Mouse (Mus musculus) kidney, postnatal 4 days (tissue): Measurements from ENCODE around the gene Ruvbl2.

Experiments used
- DNase-seq, 2 experiments: peaks; one replicate each; pipeline ENCODE4 v3.0.0; 2021; ENCODE audit warnings: mixed read lengths in 2 of 2

Gene Ruvbl2

GRCm38 (mm10) chr7:45460860-45461314 lies 23.0 kb upstream of the Ruvbl2 start:
- peak; percentile 75 to 84 for DNase-seq

DNA sequence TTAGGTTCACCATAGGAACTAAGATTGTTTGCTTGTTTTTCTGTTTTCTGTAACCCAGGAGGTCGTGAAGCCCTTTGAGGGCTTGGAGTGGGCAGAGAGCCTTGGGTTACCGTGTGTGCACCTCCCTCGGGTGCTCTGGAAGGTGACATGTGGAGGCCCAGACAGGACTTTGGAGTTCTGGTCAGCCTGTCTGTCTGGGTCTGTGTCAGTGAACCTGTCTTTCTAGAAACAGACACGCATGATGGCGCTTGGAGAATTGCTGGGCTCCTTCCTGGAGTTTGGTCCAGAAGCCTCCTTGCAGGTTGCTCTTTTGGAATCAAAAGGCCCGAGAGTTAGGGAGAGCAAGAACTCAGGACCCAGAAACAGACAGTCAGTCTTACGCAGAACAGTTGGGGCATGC lies 22.5 kb upstream of the Ruvbl2 start:
- DNase-seq: peak in 1 of 2 experiments; percentile 59

GRCm38 (mm10) chr7:45459564-45460140 lies 21.8 kb upstream of the Ruvbl2 start, which contains the start of gene Ftl1:
Ftl1 (minus strand) TSS chr7:45459884.
- DNase-seq: peak; percentile 95 to 98

- DNase-seq: peak; percentile 89 to 93
These were observed 21.1 kb upstream of the Ruvbl2 start for GRCm38 (mm10) chr7:45458748-45459563.

- DNase-seq: peak; percentile 36 to 50
These were observed 19.5 kb upstream of the Ruvbl2 start for GRCm38 (mm10) chr7:45457204-45458060.

- DNase-seq: peak in 1 of 2 experiments; percentile 34
These were observed 18.9 kb upstream of the Ruvbl2 start for GRCm38 (mm10) chr7:45456721-45457203.

GRCm38 (mm10) chr7:45455932-45456696 lies 18.2 kb upstream of the Ruvbl2 start:
- peak in 1 of 2 experiments; percentile 50 for DNase-seq

- no peak for DNase-seq
These were observed 17.1 kb upstream of the Ruvbl2 start for GRCm38 (mm10) chr7:45454971-45455370.

GRCm38 (mm10) chr7:45451344-45451982 lies 13.6 kb upstream of the Ruvbl2 start:
- peak; percentile 92 for DNase-seq

- DNase-seq: no peak
These were observed 12.1 kb upstream of the Ruvbl2 start for GRCm38 (mm10) chr7:45449974-45450373.

- peak; percentile 66 to 77 for DNase-seq
These were observed 9.6 kb upstream of the Ruvbl2 start for GRCm38 (mm10) chr7:45447325-45447990.

DNA sequence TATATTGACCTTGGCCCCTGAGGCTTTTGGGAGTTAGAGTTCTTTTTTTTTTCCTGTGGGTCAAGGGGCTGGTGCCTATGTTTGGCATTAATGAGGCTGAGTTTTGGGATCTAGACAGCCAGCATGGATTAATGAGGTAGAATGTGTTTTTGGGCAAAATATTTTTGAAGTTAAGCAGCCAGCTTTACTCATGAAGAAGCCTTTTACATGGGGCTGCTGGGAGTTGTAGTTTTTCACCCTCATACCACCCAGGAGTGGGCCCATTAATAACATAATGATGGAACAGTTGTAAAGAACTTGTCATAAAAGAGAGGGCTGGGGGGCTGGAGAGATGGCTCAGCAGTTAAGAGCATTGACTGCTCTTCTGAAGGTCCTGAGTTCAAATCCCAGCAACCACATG lies 8.7 kb upstream of the Ruvbl2 start:
- no peak for DNase-seq

- DNase-seq: no peak
These were observed 5.9 kb upstream of the Ruvbl2 start for GRCm38 (mm10) chr7:45443526-45444420.

DNA sequence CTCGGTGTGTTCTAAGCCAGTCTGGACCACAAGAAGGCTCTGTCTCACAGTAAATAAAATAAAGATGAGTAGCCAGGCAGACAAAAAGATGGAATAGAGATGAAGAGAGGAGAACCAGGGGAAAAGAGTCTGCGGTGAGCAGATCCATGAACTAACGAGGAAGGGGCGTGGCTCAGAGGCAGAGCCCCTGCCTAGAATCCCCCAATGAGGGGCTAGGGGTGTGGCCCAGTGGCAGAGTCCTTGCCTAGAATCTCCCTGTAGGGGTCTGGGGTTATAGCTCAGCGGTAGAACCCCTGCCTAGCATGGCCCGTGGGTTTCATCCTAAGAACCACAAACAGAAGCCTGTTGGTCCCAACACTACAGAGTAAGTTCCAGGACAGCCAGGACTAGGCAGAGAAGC lies 850 bp downstream of the Ruvbl2 start:
- no peak for DNase-seq

DNA sequence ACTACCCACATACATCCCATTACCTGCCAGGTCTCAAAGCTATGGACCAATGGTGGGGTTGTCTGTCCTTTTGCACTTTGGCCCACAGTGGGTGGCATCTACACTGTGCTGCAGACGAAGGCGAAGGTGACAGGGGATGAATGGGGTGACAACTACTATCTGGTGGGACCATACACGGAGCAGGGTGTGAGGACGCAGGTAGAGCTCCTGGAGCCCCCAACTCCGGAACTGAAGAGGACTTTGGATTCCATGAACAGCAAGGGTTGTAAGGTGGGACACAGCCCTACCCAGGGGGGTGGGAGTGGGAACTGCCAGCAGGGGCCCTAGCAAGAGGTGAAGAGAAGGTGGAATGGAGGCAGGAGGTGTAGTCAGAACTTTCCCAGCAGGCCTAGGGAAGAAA lies 1.5 kb downstream of the Ruvbl2 start:
- DNase-seq: no peak

GRCm38 (mm10) chr7:45435038-45435437 lies 2.9 kb downstream of the Ruvbl2 start:
- no peak for DNase-seq

DNA sequence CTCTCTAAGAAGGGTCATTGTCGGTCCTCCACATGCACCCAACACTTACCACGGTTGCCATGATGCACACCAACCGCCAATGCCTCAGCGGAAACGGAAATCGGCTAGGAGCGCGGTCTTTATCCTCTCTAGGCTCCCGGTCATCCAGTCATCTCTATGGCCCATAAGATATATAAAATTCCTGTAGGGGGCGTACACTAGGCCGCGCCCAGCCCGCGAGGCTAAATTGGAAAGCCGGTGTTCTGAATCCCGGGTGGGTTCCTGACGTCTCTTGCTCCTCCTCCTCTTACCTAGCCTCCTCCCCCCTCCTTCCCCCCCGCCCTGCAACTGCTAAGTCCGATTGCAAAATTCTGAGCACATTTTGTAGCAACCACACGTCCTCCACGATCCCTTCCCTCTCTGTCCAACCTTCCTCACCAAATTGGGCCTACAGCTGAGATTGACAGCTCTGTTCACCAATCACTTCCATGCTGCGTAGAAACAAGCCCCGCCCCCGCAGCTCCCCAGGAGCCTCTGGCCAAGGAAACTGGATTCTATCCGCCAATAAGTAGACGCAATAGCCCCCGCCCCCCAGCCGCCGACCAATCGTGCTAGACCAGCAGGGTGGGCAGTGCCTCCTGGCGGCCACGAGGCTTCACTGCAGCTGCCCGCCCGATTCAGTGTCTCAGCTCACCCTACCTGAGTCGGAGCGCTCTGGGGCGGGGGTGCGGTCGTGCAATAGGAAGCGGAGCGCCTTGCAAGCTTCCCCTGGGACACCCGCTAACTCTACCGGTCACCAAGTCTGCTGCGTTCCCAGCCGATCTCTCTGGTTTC lies 3.5 kb downstream of the Ruvbl2 start, which contains the start of gene Gys1:
Gys1 (plus strand) TSS at position 642 of the 813 bp plus-strand sequence.
- peak; percentile 100 for DNase-seq

- no peak for DNase-seq
These were observed 4.1 kb downstream of the Ruvbl2 start for GRCm38 (mm10) chr7:45433835-45434202.

DNA sequence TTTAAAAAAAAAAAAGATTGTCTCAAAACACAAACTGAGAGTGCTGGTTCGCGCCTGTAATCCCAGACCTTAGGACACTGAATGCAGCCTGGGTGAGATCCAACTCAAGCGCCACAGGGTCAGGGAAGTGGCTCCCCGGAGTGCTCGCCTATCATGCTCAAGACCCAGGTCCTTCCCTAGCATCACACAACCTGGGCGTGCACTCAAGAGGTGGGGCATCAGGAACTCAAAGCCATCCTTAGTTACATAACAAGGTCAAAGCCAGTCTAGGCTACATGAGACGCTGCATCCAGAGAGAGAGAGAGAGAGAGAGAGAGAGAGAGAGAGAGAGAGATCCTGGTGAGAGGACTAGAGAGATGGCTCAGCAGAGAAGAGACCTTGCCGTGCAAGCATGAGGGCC lies 11.3 kb downstream of the Ruvbl2 start:
- DNase-seq: no peak
